Mouse (Mus musculus) CH12F3 (cell line): ENCODE data around the gene Wwc1.

Experiments
- in situ Hi-C: fragments of 300-500 bp; cut with MboI; formaldehyde crosslinking; loops from 2 replicates; pipeline ENCODE4 v1.14.3; 2020; ENCODE audit warnings: low sequenced_read_pairs

Wwc1 gene

GRCm38 (mm10) chr11:35980411-35980917 lies at the start of gene Wwc1:
Gene Wwc1, minus strand, starts transcription at chr11:35980527.
- in situ Hi-C loops = no loop called here

DNA sequence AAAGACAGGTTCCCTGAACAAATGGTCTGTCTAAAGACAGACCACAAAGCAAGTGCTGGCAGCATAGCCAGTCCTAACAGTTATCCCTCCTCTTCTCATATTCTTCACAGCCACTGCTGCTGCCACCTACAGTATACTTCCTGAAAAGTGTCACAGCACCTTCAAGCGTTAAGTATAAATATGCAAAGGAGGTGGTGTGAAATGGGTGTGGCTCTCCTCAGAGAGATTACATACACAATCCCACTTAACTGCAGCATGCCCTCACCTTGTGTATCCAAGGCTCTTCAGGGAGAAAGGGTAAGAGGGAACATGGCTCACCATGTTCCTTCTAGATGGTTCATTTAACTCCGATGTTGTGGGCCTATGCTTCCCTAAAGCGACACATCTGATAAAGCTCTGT lies 39.7 kb upstream of the Wwc1 start:
- in situ Hi-C loops = no loop called here

GRCm38 (mm10) chr11:36013179-36013578 lies 32.9 kb upstream of the Wwc1 start:
- in situ Hi-C loops = no loop called here

- in situ Hi-C loops = no loop called here
These were observed 29.2 kb upstream of the Wwc1 start for GRCm38 (mm10) chr11:36009281-36010208.

DNA sequence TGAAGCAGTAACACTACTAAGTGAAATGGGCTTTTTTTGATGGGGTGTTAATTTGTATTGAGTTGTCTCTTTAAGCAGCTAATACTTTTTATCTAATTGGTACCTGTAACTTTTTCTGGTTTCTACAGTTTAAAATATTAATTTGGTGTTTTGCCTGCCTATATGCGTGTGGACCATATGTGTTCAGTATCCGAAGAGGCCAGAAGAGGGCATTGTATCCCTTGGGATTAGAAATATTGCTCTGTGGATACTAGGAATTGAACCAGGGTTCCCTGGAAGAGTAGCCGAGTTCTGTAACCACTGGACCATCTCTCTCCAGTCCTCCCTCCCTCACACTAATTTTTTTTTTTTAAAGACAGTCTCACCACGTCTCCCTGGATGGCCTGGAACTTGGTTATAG lies 22.6 kb upstream of the Wwc1 start:
- in situ Hi-C loops = no loop called here

- in situ Hi-C loops = no loop called here
These were observed 21.1 kb upstream of the Wwc1 start for GRCm38 (mm10) chr11:36001282-36001970.

DNA sequence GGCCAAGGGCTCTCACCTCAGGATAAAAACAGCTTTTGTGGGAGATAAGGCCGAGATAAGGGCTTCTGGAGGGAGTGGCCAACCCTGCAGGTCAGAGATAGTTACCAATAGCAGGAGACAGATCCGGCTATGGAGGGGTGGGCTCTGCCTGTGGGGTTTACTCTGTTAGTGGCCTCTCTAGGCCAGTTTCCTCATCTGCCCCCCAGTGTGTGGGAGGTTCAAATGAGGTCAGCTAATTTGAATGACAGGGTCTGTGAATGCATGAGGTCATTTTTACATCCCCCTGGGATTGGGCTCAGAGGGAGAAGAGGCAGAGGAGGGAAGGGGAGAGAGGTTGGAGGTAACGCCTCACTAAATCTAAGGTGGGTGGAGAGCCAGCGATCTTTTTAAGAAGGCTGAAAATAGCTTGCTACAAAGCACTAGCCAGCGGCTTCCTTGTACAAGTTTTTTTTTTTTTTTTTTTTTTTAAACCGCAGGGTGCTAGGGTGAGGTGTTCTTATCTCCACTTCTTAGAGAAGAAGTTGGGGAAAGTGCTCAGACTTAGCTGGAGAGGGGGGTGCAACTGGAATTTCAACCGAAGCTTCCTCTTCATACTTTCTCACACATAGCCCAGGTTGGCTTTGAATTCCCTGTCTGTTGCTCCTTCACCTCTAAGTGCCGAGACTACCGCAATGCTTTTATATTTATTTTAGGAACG lies 20.4 kb upstream of the Wwc1 start:
- in situ Hi-C loops = no loop called here

GRCm38 (mm10) chr11:36000038-36000437 lies 19.7 kb upstream of the Wwc1 start:
- in situ Hi-C loops = no loop called here

DNA sequence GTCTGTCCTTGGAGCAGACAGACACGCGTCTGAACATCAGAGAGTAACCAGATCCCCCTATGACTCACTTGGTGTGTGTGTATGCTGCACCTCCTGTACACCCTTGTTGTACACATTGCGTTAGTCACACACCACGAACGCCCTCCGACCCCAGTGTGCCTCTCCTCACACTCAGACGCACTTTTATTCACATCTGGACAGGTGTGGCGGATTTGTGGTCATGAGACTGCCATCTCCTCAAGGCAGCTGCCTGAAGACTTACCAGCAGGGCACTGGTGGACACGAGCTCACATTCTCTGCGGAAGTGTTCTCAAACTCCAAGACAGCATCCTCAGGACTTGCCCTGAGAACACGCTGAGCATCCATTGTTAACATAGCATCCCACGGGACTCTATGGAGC lies 17.7 kb upstream of the Wwc1 start:
- in situ Hi-C loops = no loop called here

- in situ Hi-C loops = no loop called here
These were observed 15.0 kb upstream of the Wwc1 start for GRCm38 (mm10) chr11:35995310-35995709.

GRCm38 (mm10) chr11:35991846-35992245 lies 11.5 kb upstream of the Wwc1 start:
- in situ Hi-C loops = no loop called here

- in situ Hi-C loops = no loop called here
These were observed 9.6 kb upstream of the Wwc1 start for GRCm38 (mm10) chr11:35989967-35990366.

- in situ Hi-C loops = no loop called here
These were observed 5.6 kb upstream of the Wwc1 start for GRCm38 (mm10) chr11:35985841-35986393.

DNA sequence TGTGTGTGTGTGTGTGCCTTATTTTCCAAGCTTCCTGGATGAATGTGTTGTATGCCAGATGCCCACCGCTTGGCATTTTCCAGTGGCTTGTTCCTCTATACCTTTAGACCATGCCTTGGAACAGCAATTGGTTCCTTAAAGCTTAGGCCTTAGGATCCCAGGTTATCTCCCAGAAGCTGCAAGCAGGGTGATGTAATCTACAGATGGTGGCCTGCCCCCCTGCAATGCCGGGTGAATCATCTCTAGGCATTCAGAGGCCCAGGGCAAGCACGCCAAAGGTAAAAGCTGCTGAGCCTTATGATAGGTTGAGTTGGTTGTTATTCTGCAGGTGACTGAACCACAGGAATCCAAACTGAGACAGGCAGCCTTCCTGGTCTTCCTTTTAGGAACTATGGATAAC lies 2.4 kb upstream of the Wwc1 start:
- in situ Hi-C loops = no loop called here

GRCm38 (mm10) chr11:35979733-35980410 lies 455 bp downstream of the Wwc1 start:
- in situ Hi-C loops = no loop called here

- in situ Hi-C loops = no loop called here
These were observed 1.0 kb downstream of the Wwc1 start for GRCm38 (mm10) chr11:35979266-35979732.

- in situ Hi-C loops = no loop called here
These were observed 2.5 kb downstream of the Wwc1 start for GRCm38 (mm10) chr11:35977796-35978195.

- in situ Hi-C loops = no loop called here
These were observed 3.2 kb downstream of the Wwc1 start for GRCm38 (mm10) chr11:35977096-35977495.

GRCm38 (mm10) chr11:35976482-35976881 lies 3.8 kb downstream of the Wwc1 start:
- in situ Hi-C loops = no loop called here
